Mouse (Mus musculus) ES-E14 (cell line): Measurements from ENCODE around the gene Bloc1s3. TPM values are rescaled to one million over a fixed set of nuclear protein-coding genes. Genes with fewer than 3 reads are reported as not detected.

Experiments used
- DNase-seq: peaks from one replicate; pipeline ENCODE4 v3.0.0-alpha.2; 2013; ENCODE audit warnings: low read depth, low spot score
- H3K27ac ChIP-seq: 2 replicates; pipeline ENCODE4 v1.5.1; 2012; ENCODE audit warnings: low read depth, mild to moderate bottlenecking, low read length, moderate library complexity, mixed read lengths; ENCODE audit not compliant: poor library complexity, insufficient read depth, severe bottlenecking
- H3K36me3 ChIP-seq: 2 replicates; pipeline ENCODE4 v1.6.1; 2012; ENCODE audit warnings: mild to moderate bottlenecking, low read length, moderate library complexity, mixed read lengths; ENCODE audit not compliant: control insufficient read depth, poor library complexity, insufficient read depth, severe bottlenecking
- H3K4me1 ChIP-seq, 2 experiments: fragments of 150-350 bp in 1 of 2; sonication (generic) in 1 of 2; 2 replicates each; pipeline ENCODE4 v1.6.1; 2012; ENCODE audit warnings: low read length in 2 of 2, mild to moderate bottlenecking in 1 of 2, mixed read lengths in 1 of 2; ENCODE audit not compliant: control insufficient read depth in 2 of 2, insufficient read depth in 2 of 2, poor library complexity in 1 of 2
- H3K4me3 ChIP-seq, 2 experiments: fragments of 150-350 bp in 1 of 2; sonication (generic) in 1 of 2; 2 replicates each; pipeline ENCODE4 v1.5.1; 2012; ENCODE audit warnings: low read length in 2 of 2, low read depth in 1 of 2, mild to moderate bottlenecking in 1 of 2, mixed read lengths in 1 of 2; ENCODE audit not compliant: insufficient read depth in 1 of 2, poor library complexity in 1 of 2, severe bottlenecking in 1 of 2
- H3K9ac ChIP-seq: 2 replicates; pipeline ENCODE4 v1.6.1; 2012; ENCODE audit warnings: low read depth, mild to moderate bottlenecking, low read length, mixed read lengths; ENCODE audit not compliant: poor library complexity, insufficient read depth, severe bottlenecking
- H3K9me3 ChIP-seq: fragments of 150-350 bp; sonication (generic); 2 replicates; pipeline ENCODE4 v1.6.1; 2012; ENCODE audit warnings: low read depth, mild to moderate bottlenecking, low read length; ENCODE audit not compliant: control insufficient read depth, insufficient read depth
- CHD2 ChIP-seq: IDR thresholded peaks from 2 replicates; pipeline ENCODE4 v1.6.1; 2014; ENCODE audit warnings: mild to moderate bottlenecking, low read depth, low read length, inconsistent platforms
- HCFC1 ChIP-seq: IDR thresholded peaks from 2 replicates; pipeline ENCODE4 v1.6.1; 2012; ENCODE audit warnings: low read length, inconsistent platforms, borderline replicate concordance; ENCODE audit not compliant: insufficient read depth
- MAFK ChIP-seq: IDR thresholded peaks from 2 replicates; pipeline ENCODE4 v1.6.1; 2014; ENCODE audit warnings: mild to moderate bottlenecking, low read depth, low read length, inconsistent platforms; ENCODE audit not compliant: insufficient read depth
- ZC3H11A ChIP-seq: IDR thresholded peaks from 2 replicates; pipeline ENCODE4 v1.6.1; 2012; ENCODE audit warnings: low read depth, mild to moderate bottlenecking, inconsistent platforms, low read length, borderline replicate concordance
- ZNF384 ChIP-seq: IDR thresholded peaks from 2 replicates; pipeline ENCODE4 v1.6.1; 2012; ENCODE audit warnings: low read depth, low read length, inconsistent platforms
- in situ Hi-C, 2 experiments: fragments of 600-800 bp; cut with MboI; formaldehyde crosslinking; loops; one replicate each; pipeline ENCODE4 v1.15.1; 2025; ENCODE audit warnings: low sequenced_read_pairs in 2 of 2, inconsistent platforms in 1 of 2; ENCODE audit not compliant: unreplicated experiment in 2 of 2
- total RNA-seq: library from RNA; depleted of rRNA; stranded (reverse); fragments of 300-350 nt; gene quantifications from 2 replicates; pipeline ENCODE4 v1.2.3, GENCODE M21; 2012

Gene Bloc1s3
- total RNA-seq, 1 experiment, result 3.1 TPM

GRCm38 (mm10) chr7:19494751-19495474 lies 13.3 kb downstream of the Bloc1s3 start:
- H3K36me3 ChIP-seq, result no peaks in the 10 kb centered on the region
- TF ChIP-seq CHD2 (no peak), HCFC1 (no peak), MAFK (no peak), ZC3H11A (no peak), ZNF384 (no peak)
- no peak overlapping the region for H3K27ac ChIP-seq
- peak overlapping the region; percentile 2 to 34; a peak in 1 of 4 replicates for H3K4me3 ChIP-seq
- DNase-seq, result no peak
- peaks cover 0 to 13% of the 10 kb centered on the region in 2 experiments; a peak in 3 of 4 replicates for H3K4me1 ChIP-seq
- in situ Hi-C loops, result no loop called here
- no peaks in the 10 kb centered on the region for H3K9me3 ChIP-seq
- no peak overlapping the region for H3K9ac ChIP-seq

- DNase-seq, result no peak
- in situ Hi-C loops, result no loop called here
- Histone ChIP-seq H3K9ac (peak overlapping the region; percentile 20; the same call in 1 of the 2 replicates), H3K4me1 (peaks cover 0 to 10% of the 10 kb centered on the region in 2 experiments; a peak in 3 of 4 replicates), H3K4me3 (peak overlapping the region; percentile 50 to 58), H3K9me3 (no peaks in the 10 kb centered on the region), H3K27ac (no peak overlapping the region), H3K36me3 (no peaks in the 10 kb centered on the region)
- TF ChIP-seq ZC3H11A, result no peak
- no peak for TF ChIP-seq MAFK
These were observed 16.4 kb downstream of the Bloc1s3 start for GRCm38 (mm10) chr7:19491731-19492130.

DNA sequence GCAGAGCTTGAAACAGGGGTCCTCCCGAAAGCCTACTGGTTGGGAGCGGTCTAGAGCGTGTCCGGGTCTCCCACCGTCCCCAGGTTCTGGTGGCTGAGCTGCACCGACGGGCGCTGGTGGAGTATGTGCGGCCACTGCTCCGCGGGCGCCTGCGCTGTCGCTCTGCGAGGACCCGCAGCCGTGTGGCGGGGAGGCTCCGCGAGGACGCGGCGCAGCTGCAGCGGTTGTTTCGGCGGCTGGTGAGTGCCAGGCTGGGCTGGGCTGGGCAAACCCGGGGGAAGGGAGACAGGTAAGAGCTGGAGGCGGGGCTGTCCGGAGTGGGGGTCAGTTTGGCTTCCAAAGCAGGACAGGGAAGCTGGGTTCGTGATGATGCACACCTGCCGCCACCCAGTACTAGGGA lies 18.6 kb downstream of the Bloc1s3 start:
- Histone ChIP-seq H3K4me1 (peaks cover 0 to 2% of the 10 kb centered on the region in 2 experiments; a peak in 1 of 4 replicates), H3K36me3 (no peaks in the 10 kb centered on the region), H3K9ac (peak overlapping the region; percentile 24), H3K27ac (no peak overlapping the region), H3K4me3 (peak overlapping the region; percentile 61 to 65), H3K9me3 (no peaks in the 10 kb centered on the region)
- no peak for DNase-seq
- in situ Hi-C loops, result no loop called here
- TF ChIP-seq CHD2 (no peak), ZNF384 (no peak), ZC3H11A (no peak), MAFK (no peak), HCFC1 (no peak)

GRCm38 (mm10) chr7:19486549-19486948 lies 21.6 kb downstream of the Bloc1s3 start:
- no peak overlapping the region for H3K4me3 ChIP-seq
- no peak for DNase-seq
- in situ Hi-C loops, result no loop called here
- TF ChIP-seq HCFC1 (no peak), CHD2 (no peak), ZC3H11A (no peak), ZNF384 (no peak), MAFK (no peak)
- H3K4me1 ChIP-seq, result 0 out of 4 replicates have a peak, but pooled peaks cover 0 to 5% of the 10 kb centered on the region in 2 experiments
- no peak overlapping the region for H3K27ac ChIP-seq
- no peaks in the 10 kb centered on the region for H3K36me3 ChIP-seq
- H3K9ac ChIP-seq, result no peak overlapping the region
- H3K9me3 ChIP-seq, result no peaks in the 10 kb centered on the region

- H3K36me3 ChIP-seq, result no peaks in the 10 kb centered on the region
- 0 out of 4 replicates have a peak, but pooled peaks cover 0 to 5% of the 10 kb centered on the region in 2 experiments for H3K4me1 ChIP-seq
- H3K4me3 ChIP-seq, result no peak overlapping the region
- no peaks in the 10 kb centered on the region for H3K9me3 ChIP-seq
- DNase-seq, result no peak
- no peak overlapping the region for H3K9ac ChIP-seq
- in situ Hi-C loops, result no loop called here
- no peak overlapping the region for H3K27ac ChIP-seq
- TF ChIP-seq CHD2 (no peak), HCFC1 (no peak), MAFK (no peak), ZNF384 (no peak), ZC3H11A (no peak)
These were observed 22.7 kb downstream of the Bloc1s3 start for GRCm38 (mm10) chr7:19485488-19485887.
